Mouse (Mus musculus): Measurements from ENCODE around the gene Ebf3.

DNA sequence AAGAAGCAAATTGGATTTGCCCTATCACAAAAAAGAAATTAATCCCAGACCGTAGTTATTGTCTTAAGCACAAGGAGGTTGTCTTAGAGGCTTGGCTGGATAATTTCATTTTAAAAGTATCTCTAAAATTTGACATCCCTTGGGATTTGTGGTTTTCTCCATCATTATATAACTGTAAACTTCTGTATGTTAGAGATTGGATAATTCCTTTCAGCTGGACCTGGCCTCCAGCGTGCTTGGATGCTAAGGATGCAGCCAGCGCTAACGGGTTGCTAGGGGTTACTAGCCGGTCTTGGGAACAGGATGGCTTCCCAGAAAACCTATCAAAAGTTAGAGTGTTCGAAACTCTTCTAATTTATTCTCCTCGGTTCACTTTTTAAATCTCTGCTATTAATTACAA, 19.8 kb downstream of the Ebf3 start:
- TF ChIP-seq TAL1 (IDR thresholded peaks at IDR 0.05; ENCODE audit: low read length) = no peak
- no peak for TF ChIP-seq GATA1 (IDR thresholded peaks at IDR 0.05; ENCODE audit: low read length)

Measured in erythroblast, embryonic 14.5 days (primary cell).